Mouse (Mus musculus) layer of hippocampus, adult 18-20 months (tissue): ENCODE data around the gene Oaz2. TPM values are rescaled to one million over a fixed set of nuclear protein-coding genes. Genes with fewer than 3 reads are reported as not detected.
"Not testable (repeated sequence)": the region's sequence is repeated elsewhere in the genome, so short reads cannot be mapped to it uniquely, and the experiment has no call there.

Experiments used
- DNase-seq, 2 experiments: peaks; one replicate each; pipeline ENCODE4 v3.0.0; 2022; ENCODE audit warnings: low spot score in 2 of 2
- total RNA-seq, 2 experiments: library from RNA; stranded (reverse); gene quantifications; 2 replicates each; pipeline ENCODE4 v1.2.3; 2021

Oaz2 gene
- total RNA-seq, 2 experiments from 2014 or later, result 215 to 217 TPM

DNA sequence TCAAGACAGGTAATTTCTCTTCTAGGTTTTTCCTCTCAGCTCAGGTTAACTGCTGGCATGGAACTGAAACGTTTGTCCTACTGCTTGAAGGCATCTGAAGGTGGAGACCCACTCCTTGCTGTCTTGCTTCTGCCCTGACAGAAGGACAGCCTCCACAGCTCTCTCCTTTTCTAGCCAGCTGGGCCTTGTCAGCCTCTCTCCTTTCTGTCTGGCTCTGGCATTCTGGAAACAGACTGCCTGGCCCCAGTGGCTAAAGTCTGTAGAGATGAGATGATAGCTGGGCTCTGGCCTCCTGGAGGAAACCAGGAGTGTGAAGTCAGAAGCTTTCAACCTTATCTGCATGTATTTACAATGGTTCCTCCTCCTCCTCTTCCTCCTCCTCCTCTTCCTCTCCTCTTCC lies 17.8 kb upstream of the Oaz2 start:
- DNase-seq, result no peak

DNA sequence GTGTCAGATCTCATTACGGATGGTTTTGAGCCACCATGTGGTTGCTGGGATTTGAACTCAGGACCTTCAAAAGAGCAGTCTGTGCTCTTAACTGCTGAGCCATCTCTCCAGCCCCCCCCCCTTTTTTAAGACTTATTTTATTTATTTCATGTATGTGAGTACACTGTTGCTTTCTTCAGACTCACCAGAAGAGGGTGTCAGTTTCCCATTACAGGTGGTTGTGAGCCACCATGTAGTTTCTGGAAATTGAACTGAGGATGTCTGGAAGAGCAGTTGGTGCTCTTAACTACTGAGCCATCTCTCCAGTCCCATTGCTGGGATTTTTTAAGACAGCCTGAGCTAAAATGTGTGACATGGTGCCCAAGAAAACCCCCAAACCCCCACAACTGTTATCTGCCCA lies 15.8 kb upstream of the Oaz2 start:
- DNase-seq, result not testable (repeated sequence)

DNA sequence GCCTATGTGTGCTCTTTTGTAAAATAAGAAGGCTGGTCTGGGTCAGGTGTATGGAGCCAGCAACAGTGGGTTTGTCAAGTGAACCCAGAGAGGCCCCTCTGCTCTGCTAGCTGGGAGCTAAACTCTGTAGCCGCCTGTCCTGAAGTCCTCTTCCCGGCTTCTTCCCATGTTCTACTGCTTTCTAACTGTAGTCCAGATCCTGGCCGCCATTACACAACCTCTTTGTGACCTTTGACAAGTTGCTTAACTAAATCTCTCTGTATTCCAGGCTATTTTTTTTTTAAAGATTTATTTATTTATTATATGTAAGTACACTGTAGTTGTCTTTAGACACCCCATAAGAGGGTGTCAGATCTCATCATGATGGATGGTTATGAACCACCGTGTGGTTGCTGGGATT lies 14.1 kb upstream of the Oaz2 start:
- DNase-seq, result no peak

DNA sequence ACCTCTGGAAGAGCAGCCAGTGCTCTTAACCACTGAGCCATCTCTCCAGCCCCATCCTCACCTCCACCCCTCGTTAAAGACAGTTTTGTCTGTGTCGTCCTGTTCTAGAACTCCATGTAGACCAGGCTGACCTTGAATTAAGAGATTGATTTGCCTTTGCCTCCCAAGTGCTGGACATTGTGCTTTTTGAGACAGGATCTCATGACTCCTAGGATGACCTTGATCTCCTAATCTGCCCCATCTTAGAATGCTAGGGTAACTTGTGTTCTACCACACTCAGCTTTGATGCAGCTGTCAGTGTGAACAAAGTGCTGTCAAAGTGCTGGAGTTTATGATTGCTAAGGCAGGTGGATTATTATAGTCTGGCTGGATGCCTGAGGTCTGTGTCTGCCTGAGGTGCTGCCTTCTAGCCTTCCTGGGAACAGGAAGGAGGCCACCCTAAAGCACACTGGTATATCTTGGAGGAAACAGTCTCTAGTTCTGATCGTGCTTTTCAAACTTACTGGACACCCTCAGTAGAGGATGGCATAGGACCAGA lies 13.0 kb upstream of the Oaz2 start:
- no peak for DNase-seq

DNA sequence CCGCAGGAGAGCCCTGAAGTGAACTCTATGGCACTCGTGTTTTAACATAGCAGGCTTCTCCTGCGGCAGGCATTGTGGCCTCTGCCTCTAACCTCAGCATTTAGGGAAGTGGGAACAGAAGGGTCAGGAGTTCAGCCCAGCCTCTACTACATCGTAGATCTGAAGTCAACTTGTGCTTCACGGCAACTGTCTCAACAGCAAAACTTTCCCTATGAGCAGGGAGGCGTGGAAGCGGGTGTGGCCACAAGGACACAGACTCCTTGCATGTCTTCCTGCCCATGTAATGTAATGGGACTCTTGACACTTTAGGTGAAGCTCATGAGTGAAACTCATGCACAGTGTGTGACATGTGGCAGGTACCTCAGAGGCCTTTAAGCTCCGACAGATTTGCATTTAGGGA lies 12.3 kb upstream of the Oaz2 start:
- DNase-seq, result no peak

DNA sequence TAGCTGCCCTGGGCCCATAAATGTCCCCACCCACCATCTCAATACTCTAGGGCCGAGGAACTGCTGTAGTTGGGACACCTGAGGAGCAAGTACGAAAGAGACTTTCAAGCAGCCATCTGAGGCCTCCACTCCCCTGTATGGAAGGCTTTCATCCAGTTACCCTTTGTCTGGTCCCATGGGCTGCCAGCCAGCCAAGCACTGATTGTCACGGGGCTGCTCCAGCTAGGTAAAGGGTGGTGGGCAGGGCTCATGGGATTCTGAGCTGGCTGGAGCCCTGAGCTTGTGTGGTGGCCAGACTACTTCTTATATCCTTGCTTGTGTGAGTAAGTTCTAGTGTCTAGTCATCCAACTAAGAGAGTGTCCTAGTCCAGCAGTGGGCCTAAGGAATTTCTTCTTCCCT lies 10.6 kb upstream of the Oaz2 start:
- DNase-seq, result no peak

DNA sequence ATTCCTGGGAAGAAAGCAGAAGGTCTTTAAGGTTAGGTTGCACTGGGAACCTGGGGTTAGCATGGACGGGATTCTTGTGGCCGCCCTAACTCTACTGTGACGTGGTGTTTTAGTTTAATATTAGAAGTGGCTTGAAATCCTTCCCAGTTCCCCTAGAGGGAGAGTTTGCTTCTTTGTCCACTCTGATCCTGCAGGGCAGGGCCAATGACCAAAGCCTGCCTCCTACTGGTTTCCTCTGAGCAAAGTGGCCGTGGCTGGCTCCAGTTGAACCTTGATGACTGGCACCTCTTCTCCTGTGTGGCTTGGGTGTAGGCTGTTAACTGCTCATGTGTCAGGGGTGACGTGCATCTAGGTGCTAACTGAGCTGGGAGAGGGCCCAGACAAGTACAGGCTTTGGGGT lies 6.8 kb upstream of the Oaz2 start:
- DNase-seq, result no peak

DNA sequence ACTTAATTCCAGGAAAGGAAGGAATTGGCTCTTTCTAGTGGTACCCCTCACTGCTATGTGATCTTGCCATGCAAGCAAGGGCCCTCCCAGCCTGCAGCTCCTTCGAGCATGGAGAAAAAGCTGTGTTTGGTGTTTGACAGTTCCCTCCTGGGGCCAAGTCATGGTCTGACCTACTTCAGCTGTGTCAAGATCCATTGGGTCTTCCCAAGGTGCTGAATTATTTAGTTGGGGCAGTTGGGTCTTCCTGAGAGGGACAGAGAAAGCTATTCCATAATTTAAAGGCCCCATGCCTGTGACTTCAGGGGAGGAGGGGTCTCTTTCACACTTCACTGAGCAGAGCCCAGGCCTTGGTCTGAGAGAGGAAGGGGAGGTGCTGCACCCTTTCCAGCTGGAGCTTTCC lies 6.3 kb upstream of the Oaz2 start:
- DNase-seq, result no peak

DNA sequence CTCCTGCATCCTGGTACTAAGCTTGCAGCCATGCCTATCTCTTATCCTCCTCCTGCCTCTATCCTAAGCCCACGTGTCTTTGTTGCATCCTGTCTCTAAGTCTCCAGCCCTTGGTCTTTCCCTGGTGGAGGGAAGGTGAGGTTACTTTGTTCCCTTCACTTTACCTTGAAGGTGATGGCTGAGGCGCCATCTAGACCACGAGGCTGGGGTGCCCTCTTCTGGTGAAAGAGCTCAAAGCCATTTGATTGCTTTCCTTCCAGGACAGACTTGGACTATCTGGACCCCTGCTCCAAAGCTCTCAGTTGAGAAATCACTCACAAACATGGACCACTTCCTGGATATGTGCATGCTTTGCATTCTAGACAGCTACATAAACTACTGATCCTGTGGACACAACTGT lies 3.6 kb upstream of the Oaz2 start:
- DNase-seq, result peak in 1 of 2 experiments; percentile 78

DNA sequence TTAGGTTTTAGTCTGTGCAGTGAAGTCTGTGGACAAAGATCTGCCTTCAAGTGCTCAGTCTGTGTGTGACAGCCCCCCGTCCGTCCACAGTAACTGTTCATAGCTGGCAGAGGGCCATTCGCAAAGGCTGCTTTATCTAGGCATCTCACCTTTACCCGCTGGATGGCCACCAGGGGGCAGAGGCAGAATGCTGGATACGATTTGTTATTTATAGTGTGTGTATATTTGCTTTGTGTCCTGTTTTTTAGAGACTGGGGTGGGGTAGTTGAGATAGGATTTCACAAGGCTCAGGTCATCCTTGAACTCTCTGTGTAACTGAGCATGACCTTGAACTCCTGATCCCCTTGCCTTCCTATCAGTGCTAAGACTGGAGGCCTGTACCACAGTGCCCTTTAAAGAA lies 1.8 kb upstream of the Oaz2 start:
- DNase-seq, result peak in 1 of 2 experiments; percentile 57

DNA sequence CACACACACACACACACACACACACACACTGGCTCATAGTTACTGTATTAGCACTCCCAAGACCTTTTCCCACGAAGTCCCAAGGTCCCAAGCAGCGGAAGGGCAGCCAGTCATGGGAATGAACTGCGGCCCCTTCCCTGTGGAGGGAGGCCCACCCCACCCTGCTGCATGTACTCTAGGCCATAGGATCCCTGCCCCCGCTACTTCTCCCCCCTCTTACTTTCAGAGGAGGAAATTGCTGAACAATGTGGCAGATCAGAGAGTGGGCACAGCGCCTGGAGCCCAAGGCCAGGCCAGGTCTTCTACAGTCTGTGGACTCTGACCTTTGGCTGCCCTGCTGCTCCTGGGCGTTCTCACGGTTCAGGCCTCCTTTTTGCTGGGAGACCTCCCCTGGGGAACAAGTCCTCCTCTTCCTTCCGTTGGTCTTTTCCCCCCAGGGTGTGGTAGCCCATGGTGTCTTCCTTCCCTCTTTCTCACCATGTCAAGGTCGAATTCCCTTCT lies 3.7 kb downstream of the Oaz2 start:
- no peak for DNase-seq

DNA sequence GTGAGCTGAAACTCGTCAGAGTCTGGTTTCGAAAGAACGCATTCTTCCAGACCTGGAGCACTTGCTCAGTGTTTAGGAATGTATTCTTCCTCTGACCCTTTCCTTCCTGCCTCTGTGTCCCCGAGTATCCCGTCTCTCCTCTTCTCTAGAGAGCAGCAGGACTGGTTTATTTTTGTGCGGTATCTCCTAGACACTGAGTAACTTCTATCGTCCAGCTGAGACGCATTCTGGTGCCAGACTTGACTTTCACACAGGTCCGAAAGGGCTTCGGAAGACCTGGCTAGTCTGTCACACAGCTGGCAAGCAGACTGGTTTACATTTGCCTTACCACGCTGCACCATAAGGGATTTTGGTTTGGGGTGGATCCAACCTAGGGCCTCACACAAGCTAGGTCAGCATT lies 5.2 kb downstream of the Oaz2 start:
- DNase-seq, result no peak

DNA sequence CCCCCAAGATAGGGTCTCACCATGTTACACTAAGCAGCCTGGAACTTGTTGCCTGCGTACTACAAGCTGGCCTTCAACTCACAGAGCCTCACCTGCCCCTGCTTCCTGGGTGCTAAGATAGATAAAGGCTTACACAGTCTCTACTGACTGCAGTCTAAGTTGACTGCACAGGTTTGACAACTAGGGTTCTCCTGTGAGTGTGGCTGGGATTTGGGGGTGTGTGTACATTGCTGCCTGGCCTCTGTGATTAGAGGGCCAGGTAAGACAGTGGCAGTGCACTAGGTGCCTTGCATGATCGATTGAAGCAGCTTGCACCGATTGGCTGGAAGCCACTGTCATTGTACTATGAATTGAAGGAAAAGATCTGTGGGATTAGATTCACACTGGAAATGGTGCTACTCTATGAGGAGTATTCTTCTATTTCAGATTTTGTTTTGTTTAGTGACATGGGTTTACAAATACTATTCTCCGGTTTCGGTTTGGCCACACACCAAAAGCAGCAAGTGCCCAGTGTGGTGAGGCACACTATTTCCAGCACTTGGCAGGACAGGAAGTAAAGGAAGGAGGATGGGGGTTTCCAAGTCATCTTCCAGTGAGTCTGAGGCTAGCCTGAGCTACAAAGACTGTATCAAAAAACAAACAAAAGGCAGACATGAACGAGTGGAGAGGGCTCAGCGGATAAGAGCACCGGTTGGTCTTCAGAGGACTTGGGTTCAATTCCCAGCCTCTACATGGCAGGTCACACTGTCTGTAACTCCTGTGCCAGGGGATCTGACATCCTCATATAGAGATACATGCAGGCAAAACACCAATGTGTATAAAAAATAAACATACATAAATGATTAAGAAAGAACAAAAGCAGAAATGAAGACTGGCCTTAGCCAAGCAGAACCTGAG lies 7.9 kb downstream of the Oaz2 start:
- no peak for DNase-seq

DNA sequence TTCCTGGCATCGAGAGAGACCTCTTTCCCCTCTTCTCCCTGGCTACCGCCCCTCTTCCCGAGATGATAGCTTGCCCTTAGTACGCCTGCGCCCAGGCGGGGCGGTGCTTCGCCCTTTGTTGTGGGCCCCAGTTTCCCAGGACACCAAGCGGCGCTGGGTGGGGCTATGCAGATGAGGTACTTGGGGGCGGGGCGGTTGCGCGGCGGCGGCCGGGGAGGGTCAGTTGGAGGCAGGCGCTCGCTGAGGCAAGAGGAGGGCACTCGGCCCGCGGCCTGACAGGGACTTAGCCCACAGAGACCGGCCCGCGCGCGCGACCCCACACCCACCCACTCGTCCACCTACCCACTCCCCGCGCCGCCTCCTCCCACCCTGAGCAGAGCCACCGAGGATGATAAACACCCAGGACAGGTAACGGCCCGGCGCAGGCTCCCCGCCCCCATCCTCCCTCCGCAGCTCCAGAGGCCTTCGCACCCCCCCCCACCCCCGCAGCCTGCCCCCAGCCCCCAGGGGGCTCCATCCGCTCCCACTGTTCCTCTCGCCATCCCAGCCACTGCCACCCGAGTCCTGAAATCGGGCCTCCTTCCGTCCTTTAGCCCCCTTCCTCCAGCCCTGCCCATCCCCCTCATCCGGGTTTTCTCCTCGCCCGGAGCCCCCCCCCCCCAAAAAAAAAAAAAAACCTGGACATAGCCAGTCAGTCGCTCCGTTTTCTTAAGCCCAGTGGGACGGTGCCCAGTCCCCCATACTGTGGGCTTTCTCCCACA lies 8.7 kb downstream of the Oaz2 start:
- peak; percentile 94 to 98 for DNase-seq

DNA sequence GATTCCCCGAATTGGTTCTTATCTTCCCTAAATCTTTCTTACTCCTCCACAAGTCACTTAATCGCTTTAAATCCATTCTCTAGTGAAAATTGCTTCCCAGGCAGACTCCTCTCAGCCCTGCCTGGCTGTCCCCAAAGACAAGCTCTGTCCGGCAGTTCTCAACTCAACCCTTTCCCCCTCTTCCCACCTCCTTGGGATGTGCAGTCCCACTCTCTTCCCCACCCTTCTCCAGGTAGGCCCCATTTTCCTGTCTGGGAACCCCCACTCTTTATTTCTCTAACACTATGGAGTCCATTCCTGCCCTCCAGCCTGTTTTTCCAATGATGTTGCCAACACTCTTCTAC lies 9.3 kb downstream of the Oaz2 start:
- DNase-seq, result no peak

DNA sequence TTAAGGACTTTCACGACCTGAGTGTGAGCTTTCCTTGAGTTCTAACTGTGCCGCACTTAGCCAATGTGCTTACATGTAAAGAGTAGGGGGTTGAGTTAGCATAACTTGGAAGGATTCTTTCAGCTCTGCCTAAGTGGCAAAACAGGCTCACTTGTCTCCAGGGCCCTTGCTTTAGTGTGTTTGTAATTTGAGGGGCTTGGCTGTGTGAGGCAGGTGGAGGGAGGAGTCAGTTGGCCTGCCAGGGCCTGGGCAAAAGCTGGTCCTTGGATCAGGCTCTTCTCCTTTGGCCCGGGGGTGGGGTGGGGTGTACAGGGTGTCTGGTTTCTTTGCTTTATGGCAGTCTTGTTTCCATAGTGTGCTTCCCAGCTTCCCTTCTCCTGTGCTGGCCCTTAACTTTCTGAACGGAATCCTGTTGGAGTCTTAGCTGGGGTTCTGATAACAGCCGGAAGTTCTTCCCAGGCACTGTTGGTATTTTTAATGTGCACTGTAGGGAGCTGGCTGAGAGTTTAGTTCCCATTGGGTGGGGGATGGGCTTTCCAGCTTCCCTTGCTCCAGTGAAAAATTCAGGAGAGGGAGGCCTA lies 11.5 kb downstream of the Oaz2 start:
- peak in 1 of 2 experiments; percentile 30 for DNase-seq

DNA sequence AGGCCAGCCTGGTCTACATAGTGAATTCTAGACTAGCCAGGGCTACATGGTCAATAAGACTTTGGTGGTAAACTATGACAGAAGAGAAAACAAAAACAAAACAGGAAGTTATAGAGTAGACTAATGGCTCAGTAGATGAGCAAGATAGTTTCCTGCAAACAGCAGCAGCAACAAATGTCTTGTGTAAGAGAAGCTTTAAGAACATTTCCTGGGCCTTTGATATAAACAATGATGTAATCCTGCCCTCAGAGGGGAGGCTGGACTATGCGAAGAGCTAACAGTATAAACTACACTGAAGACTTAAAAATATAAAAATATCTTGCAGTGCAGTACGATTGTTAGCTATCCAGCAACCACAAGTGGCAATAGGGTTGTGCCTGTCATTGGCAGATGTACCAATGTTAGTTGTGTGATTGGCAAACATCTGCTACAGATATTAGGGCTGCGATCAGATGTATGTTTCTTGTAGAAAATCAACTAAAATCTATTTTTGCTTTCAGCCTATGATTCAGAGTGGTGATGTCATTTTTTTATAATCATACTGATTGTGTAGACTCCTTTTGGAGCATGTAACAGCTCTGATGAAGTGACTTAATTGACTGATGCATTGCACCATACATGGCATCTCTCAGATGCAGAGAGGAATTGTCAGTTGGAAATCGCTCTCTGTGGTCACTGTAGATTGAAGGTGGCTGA lies 13.3 kb downstream of the Oaz2 start:
- DNase-seq, result no peak

DNA sequence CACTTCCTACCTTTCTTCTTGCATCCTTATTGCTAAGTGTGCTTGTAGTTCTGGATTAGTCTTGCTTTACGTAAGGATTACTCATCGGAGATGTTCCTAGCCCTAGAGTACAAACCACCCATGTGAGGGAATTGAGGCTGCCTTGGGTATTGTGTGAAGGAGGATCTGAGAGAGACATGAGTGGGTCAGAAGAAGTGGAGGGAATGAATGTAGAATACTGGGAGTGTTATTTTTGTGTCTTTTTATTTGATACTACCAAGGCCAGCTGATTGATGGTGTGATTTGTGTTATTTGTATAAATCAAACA lies 13.8 kb downstream of the Oaz2 start:
- DNase-seq, result no peak

DNA sequence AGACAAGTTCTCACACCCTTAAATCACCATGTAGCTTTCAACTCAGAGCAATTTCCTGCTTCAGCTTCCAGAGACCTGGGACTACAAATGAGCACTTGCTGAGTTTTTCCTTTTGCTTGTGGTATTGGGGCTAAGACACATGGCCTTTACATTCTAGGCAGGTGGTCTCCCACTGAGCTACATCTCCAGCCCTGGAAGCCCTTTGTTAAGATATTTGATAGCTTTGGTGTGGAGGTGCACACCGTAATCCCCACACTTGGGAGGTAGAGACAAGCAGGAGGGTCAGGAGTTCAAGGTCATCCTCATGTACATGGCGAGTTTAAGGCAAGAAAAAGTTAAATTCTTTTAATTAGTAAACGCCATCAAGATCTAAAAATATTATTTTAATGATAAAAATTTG lies 14.4 kb downstream of the Oaz2 start:
- no peak for DNase-seq

DNA sequence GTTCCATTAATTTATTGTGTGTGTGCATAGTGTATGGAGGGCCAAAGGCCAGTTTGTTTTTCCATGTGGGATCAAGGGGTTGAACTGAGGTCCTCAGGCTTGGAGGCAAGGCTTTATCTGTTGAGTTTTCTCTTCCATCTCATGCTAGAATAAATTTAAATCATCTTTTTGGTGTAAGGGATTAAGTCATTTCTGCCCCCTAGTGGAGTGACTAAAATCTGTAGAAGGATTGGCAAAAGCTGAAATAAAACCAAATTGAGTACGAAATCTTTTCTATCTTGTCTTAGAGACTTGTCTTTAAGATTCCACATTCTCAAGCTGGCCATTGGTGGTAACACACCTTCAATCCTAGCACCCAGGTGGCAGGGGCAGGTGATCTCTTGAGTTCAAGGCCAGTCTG lies 15.2 kb downstream of the Oaz2 start:
- DNase-seq, result peak in 1 of 2 experiments; percentile 41

DNA sequence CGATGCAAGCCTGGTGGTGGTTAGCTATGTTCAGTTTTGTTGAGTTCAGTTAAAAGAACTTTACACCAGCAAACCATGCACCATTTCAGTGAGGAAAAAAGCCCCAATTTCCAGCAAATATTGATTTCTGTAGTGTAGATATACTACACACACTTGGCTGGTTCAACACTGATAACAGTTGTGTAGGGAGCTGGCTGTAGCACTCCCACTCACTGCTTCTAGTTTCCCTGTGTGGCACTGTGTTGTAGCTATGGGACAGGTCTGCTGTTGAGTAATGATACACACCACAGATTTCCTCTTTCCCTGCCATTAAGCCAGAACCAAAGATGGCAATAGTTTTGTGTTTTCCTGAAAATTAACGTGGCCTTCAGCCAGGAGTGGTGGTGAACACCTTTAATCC lies 16.9 kb downstream of the Oaz2 start:
- no peak for DNase-seq
